Mouse (Mus musculus) liver, adult 2 months (tissue): ENCODE measurements around the gene 1700020N01Rik.

ENCODE experiments used
- CTCF ChIP-seq: fragments of 200-500 bp; IDR thresholded peaks from 2 replicates; pipeline ENCODE4 v1.5.1; 2011; ENCODE audit warnings: low read depth, low read length, control low read depth
- POLR2A ChIP-seq: fragments of 200-500 bp; IDR thresholded peaks from 2 replicates; pipeline ENCODE4 v1.6.1; 2011; ENCODE audit warnings: low read length, control low read depth; ENCODE audit not compliant: insufficient read depth; ENCODE audit errors: extremely low read depth

GRCm38 (mm10) chr10:21605011-21605571 lies 12.1 kb downstream of the 1700020N01Rik start:
- no peak for TF ChIP-seq POLR2A
- no peak for TF ChIP-seq CTCF
